9 mouse cellular contexts compared by ENCODE assay signal in genomic region chr9:63915976-63916375, GRCm38 (mm10).
DNase-seq lines count a peak whose midpoint lies in the region; ATAC-seq and TF ChIP-seq lines count a peak whose summit lies in the region.
"Had no signal": no experiment of that assay in that cellular context is flagged by ENCODE, and none has a peak within 500 bp of the region (broad histone marks: within the 10 kb centered on the region; RNA-seq: fewer than 3 reads in every experiment).

No protein-coding gene starts in this region.

- ATAC-seq in midbrain, postnatal 0 days (ENCODE audit: low FRiP score) = no peak
- ATAC-seq in midbrain, embryonic 13.5 days = no peak
- ATAC-seq in erythroblast, adult 5-6 weeks (replicated peaks; ENCODE audit: low FRiP score, poor library complexity, severe bottlenecking) = peak; percentile 69; the same call in 1 of the 2 replicates
- ATAC-seq in lung, embryonic 15.5 days (ENCODE audit: borderline replicate concordance, extremely low read depth, low FRiP score, low TSS enrichment) = no peak

- peak; percentile 62 for TF ChIP-seq CTCF in midbrain, postnatal 0 days (IDR thresholded peaks at IDR 0.05)

- no peaks in the 10 kb centered on the region for H3K36me3 ChIP-seq in midbrain, postnatal 0 days (ENCODE audit: insufficient read depth, low read length)
- H3K36me3 ChIP-seq in midbrain, embryonic 13.5 days = no peaks in the 10 kb centered on the region
- H3K36me3 ChIP-seq in lung, embryonic 15.5 days = no peaks in the 10 kb centered on the region

- no peak for DNase-seq in midbrain, postnatal 0 days (ENCODE audit: low spot score)
- DNase-seq in adipocyte (ENCODE audit: low spot score) = peak; percentile 77
- peak; percentile 56 to 88 for DNase-seq in kidney, postnatal 36 days
- DNase-seq in spleen, postnatal 36 days (ENCODE audit: low spot score in 2 of 2) = peak; percentile 21 to 32
- no peak for DNase-seq in cerebellum, adult 9-11 months

- H3K4me3 ChIP-seq in midbrain, postnatal 0 days (ENCODE audit: low read depth, low read length) = no peak overlapping the region
- H3K4me3 ChIP-seq in midbrain, embryonic 13.5 days (replicated peaks) = no peak overlapping the region
- no peak overlapping the region for H3K4me3 ChIP-seq in lung, embryonic 15.5 days
- H3K4me3 ChIP-seq: myocyte had no signal

- H3K27me3 ChIP-seq in midbrain, postnatal 0 days (ENCODE audit: insufficient read depth, low read length) = no peaks in the 10 kb centered on the region
- peaks cover 5% of the 10 kb centered on the region; the same call in 1 of the 2 replicates for H3K27me3 ChIP-seq in midbrain, embryonic 13.5 days
- H3K27me3 ChIP-seq in lung, embryonic 15.5 days = no peaks in the 10 kb centered on the region

- H3K27ac ChIP-seq in midbrain, postnatal 0 days (ENCODE audit: low read depth, low read length) = no peak overlapping the region
- no peak overlapping the region for H3K27ac ChIP-seq in midbrain, embryonic 13.5 days
- H3K27ac ChIP-seq in lung, embryonic 15.5 days = 0 out of 2 replicates have a peak overlapping the region, but pooled peaks have one; percentile 7

- no peaks in the 10 kb centered on the region for H3K4me1 ChIP-seq in midbrain, postnatal 0 days (ENCODE audit: insufficient read depth, low read length)
- peaks cover 9% of the 10 kb centered on the region; the same call in 1 of the 2 replicates for H3K4me1 ChIP-seq in midbrain, embryonic 13.5 days (replicated peaks)
- peaks cover 58% of the 10 kb centered on the region for H3K4me1 ChIP-seq in lung, embryonic 15.5 days

- H3K4me2 ChIP-seq in midbrain, postnatal 0 days (ENCODE audit: low read depth, low read length, poor library complexity, severe bottlenecking) = no peak overlapping the region
- no peak overlapping the region for H3K4me2 ChIP-seq in midbrain, embryonic 13.5 days (replicated peaks)
- no peak overlapping the region for H3K4me2 ChIP-seq in lung, embryonic 15.5 days

- H3K9me3 ChIP-seq in midbrain, postnatal 0 days (ENCODE audit: low read length) = no peaks in the 10 kb centered on the region
- H3K9me3 ChIP-seq in midbrain, embryonic 13.5 days = no peaks in the 10 kb centered on the region
- no peaks in the 10 kb centered on the region for H3K9me3 ChIP-seq in lung, embryonic 15.5 days

- no peak overlapping the region for H3K9ac ChIP-seq in midbrain, postnatal 0 days (replicated peaks; ENCODE audit: low read length, poor library complexity, severe bottlenecking)
- no peak overlapping the region for H3K9ac ChIP-seq in midbrain, embryonic 13.5 days (replicated peaks)
- H3K9ac ChIP-seq in lung, embryonic 15.5 days = no peak overlapping the region

- 68% methylated on average over 5 of the region's 5 CpGs for WGBS in midbrain, postnatal 0 days
- WGBS in midbrain, embryonic 13.5 days = 64% methylated on average over 5 of the region's 5 CpGs
- 57% methylated on average over 5 of the region's 5 CpGs for WGBS in lung, embryonic 15.5 days

Comparison
In these comparisons a context has a peak if more than half of its experiments do, and no peak if none do; other contexts are left out.
1. DNase-seq: peak in adipocyte (single experiment), kidney, postnatal 36 days (2 of 2) and spleen, postnatal 36 days (2 of 2); none in midbrain, postnatal 0 days (single experiment) and cerebellum, adult 9-11 months (single experiment).